Mouse (Mus musculus) ES-Bruce4 (cell line): ENCODE data around the gene Epx. TPM values are rescaled to one million over a fixed set of nuclear protein-coding genes. Genes with fewer than 3 reads are reported as not detected.

Source experiments
- H3K27ac ChIP-seq: 2 replicates; pipeline ENCODE4 v1.5.1; 2012; ENCODE audit warnings: low read length, inconsistent platforms; ENCODE audit not compliant: insufficient read depth
- H3K27me3 ChIP-seq: 2 replicates; pipeline ENCODE4 v1.6.1; 2012; ENCODE audit warnings: mild to moderate bottlenecking, low read length, inconsistent platforms; ENCODE audit not compliant: control insufficient read depth, poor library complexity, insufficient read depth, severe bottlenecking
- H3K36me3 ChIP-seq: 2 replicates; pipeline ENCODE4 v1.6.1; 2012; ENCODE audit warnings: inconsistent platforms, mild to moderate bottlenecking, low read length, moderate library complexity; ENCODE audit not compliant: control insufficient read depth, poor library complexity, insufficient read depth, severe bottlenecking
- H3K4me1 ChIP-seq: one replicate; pipeline ENCODE4 v1.8.1; 2011; ENCODE audit warnings: low read length; ENCODE audit not compliant: control insufficient read depth, insufficient read depth
- H3K4me3 ChIP-seq: 2 replicates; pipeline ENCODE4 v1.5.1; 2011; ENCODE audit warnings: low read depth, mild to moderate bottlenecking, low read length
- H3K9ac ChIP-seq: 2 replicates; pipeline ENCODE4 v1.6.1; 2012; ENCODE audit warnings: low read depth, mild to moderate bottlenecking, inconsistent platforms; ENCODE audit not compliant: poor library complexity, severe bottlenecking
- H3K9me3 ChIP-seq: replicated peaks from 2 replicates; pipeline ENCODE4 v1.6.1; 2012; ENCODE audit warnings: mild to moderate bottlenecking, low read length, inconsistent platforms; ENCODE audit not compliant: control insufficient read depth, poor library complexity, insufficient read depth, severe bottlenecking
- CTCF ChIP-seq: IDR thresholded peaks from one replicate; pipeline ENCODE4 v1.8.1; 2011; ENCODE audit warnings: low read depth, low read length
- EP300 ChIP-seq: IDR thresholded peaks from 2 replicates; pipeline ENCODE4 v1.6.1; 2011; ENCODE audit warnings: low read depth, low read length; ENCODE audit not compliant: insufficient read depth
- POLR2A ChIP-seq: IDR thresholded peaks from one replicate; pipeline ENCODE4 v1.8.1; 2011; ENCODE audit warnings: low read length; ENCODE audit not compliant: insufficient read depth
- polyA plus RNA-seq: library from polyadenylated mRNA; stranded (reverse); fragments of >200 nt; gene quantifications from 2 replicates; pipeline ENCODE4 v1.2.4, GENCODE M21; 2011; ENCODE audit warnings: low read depth; ENCODE audit not compliant: missing spikeins, insufficient read depth, insufficient read length

Epx gene
- polyA plus RNA-seq, 1 experiment: not detected

- Histone ChIP-seq H3K4me3 (no peak overlapping the region), H3K36me3 (no peaks in the 10 kb centered on the region), H3K9me3 (no peaks in the 10 kb centered on the region), H3K27ac (no peak overlapping the region), H3K27me3 (no peaks in the 10 kb centered on the region), H3K4me1 (no peaks in the 10 kb centered on the region), H3K9ac (no peak overlapping the region)
- no peak for TF ChIP-seq CTCF
- no peak for TF ChIP-seq POLR2A
- no peak for TF ChIP-seq EP300
Measured at GRCm38 (mm10) chr11:87840676-87841075, 34.7 kb downstream of the Epx start.

- H3K4me1 ChIP-seq: no peaks in the 10 kb centered on the region
- no peaks in the 10 kb centered on the region for H3K9me3 ChIP-seq
- H3K36me3 ChIP-seq: no peaks in the 10 kb centered on the region
- TF ChIP-seq CTCF (no peak), POLR2A (no peak), EP300 (no peak)
- no peak within 1 kb of the TSS for H3K4me3 ChIP-seq
- no peak within 1 kb of the TSS for H3K27ac ChIP-seq
- H3K9ac ChIP-seq: no peak within 1 kb of the TSS
- H3K27me3 ChIP-seq: no peaks in the 10 kb centered on the region
Measured at GRCm38 (mm10) chr11:87828239-87828900, 47.0 kb downstream of the Epx start, which contains the start of gene Lpo. Gene Lpo (minus strand): TSS chr11:87828289.

- H3K36me3 ChIP-seq: no peaks in the 10 kb centered on the region
- H3K4me3 ChIP-seq: no peak overlapping the region
- no peak overlapping the region for H3K27ac ChIP-seq
- no peak overlapping the region for H3K9ac ChIP-seq
- no peaks in the 10 kb centered on the region for H3K27me3 ChIP-seq
- H3K9me3 ChIP-seq: no peaks in the 10 kb centered on the region
- TF ChIP-seq EP300 (no peak), POLR2A (no peak), CTCF (no peak)
- no peaks in the 10 kb centered on the region for H3K4me1 ChIP-seq
Measured at GRCm38 (mm10) chr11:87821502-87821901, 53.8 kb downstream of the Epx start.

GRCm38 (mm10) chr11:87817443-87817773 is 57.9 kb downstream of the Epx start:
- H3K36me3 ChIP-seq: no peaks in the 10 kb centered on the region

GRCm38 (mm10) chr11:87816707-87817442 is 58.5 kb downstream of the Epx start:
- Histone ChIP-seq H3K9me3 (no peaks in the 10 kb centered on the region), H3K27me3 (no peaks in the 10 kb centered on the region), H3K4me3 (peak overlapping the region; percentile 26), H3K36me3 (no peaks in the 10 kb centered on the region), H3K4me1 (no peaks in the 10 kb centered on the region), H3K9ac (no peak overlapping the region), H3K27ac (no peak overlapping the region)
- peak; percentile 76 for TF ChIP-seq CTCF
- TF ChIP-seq EP300: no peak

More at GRCm38 (mm10) chr11:87817443-87817773, 57.9 kb downstream of the Epx start:
- Histone ChIP-seq H3K9me3 (no peaks in the 10 kb centered on the region), H3K4me1 (no peaks in the 10 kb centered on the region), H3K27ac (no peak overlapping the region), H3K4me3 (no peak overlapping the region), H3K27me3 (no peaks in the 10 kb centered on the region), H3K9ac (no peak overlapping the region)
- TF ChIP-seq CTCF: no peak
- no peak for TF ChIP-seq EP300
- no peak for TF ChIP-seq POLR2A

GRCm38 (mm10) chr11:87814831-87815230 is 60.5 kb downstream of the Epx start:
- no peak overlapping the region for H3K9ac ChIP-seq
- no peak overlapping the region for H3K4me3 ChIP-seq
- TF ChIP-seq POLR2A: no peak
- no peak for TF ChIP-seq EP300
- TF ChIP-seq CTCF: no peak
- no peaks in the 10 kb centered on the region for H3K36me3 ChIP-seq
- H3K27ac ChIP-seq: no peak overlapping the region
- H3K27me3 ChIP-seq: no peaks in the 10 kb centered on the region
- H3K9me3 ChIP-seq: no peaks in the 10 kb centered on the region
- H3K4me1 ChIP-seq: no peaks in the 10 kb centered on the region

Other genes with a start within 250 kb of the Epx start
- gene Rnf43, start 212.8 kb downstream of the Epx start, polyA plus RNA-seq: 2.8 and 4.9 TPM in 2 replicates
- gene Supt4a, start 138.0 kb downstream of the Epx start, polyA plus RNA-seq: 83.6 and 86.3 TPM in 2 replicates
- 3.2 and 5.1 TPM in 2 replicates for gene Tspoap1, start 115.0 kb downstream of the Epx start, polyA plus RNA-seq
- not detected in 2 replicates for gene Mpo, start 82.0 kb downstream of the Epx start, polyA plus RNA-seq
- not detected in 2 replicates for gene Lpo, start 47.2 kb downstream of the Epx start, polyA plus RNA-seq
- 8.2 and 12.1 TPM in 2 replicates for gene Mks1, start 22.3 kb downstream of the Epx start, polyA plus RNA-seq
- not detected in 2 replicates for gene Olfr462, start 16.7 kb upstream of the Epx start, polyA plus RNA-seq
- not detected in 2 replicates for gene Olfr463, start 21.9 kb upstream of the Epx start, polyA plus RNA-seq
- not detected in 2 replicates for gene Olfr464, start 45.4 kb upstream of the Epx start, polyA plus RNA-seq
- gene Dynll2, start 112.0 kb upstream of the Epx start, polyA plus RNA-seq: 130 and 133 TPM in 2 replicates
- gene Srsf1, start 171.8 kb upstream of the Epx start, polyA plus RNA-seq: 511 and 547 TPM in 2 replicates
- gene Vezf1, start 192.7 kb upstream of the Epx start, polyA plus RNA-seq: 43.4 and 44.8 TPM in 2 replicates
- gene Cuedc1, start 222.5 kb upstream of the Epx start, polyA plus RNA-seq: 21.9 and 22.5 TPM in 2 replicates